Mouse (Mus musculus) adipocyte (in vitro differentiated cells): ENCODE measurements around the gene 9330182L06Rik.

Experiments used
- DNase-seq: peaks from one replicate; pipeline ENCODE4 v3.0.0-alpha.2; 2016; ENCODE audit warnings: low spot score

The 9330182L06Rik gene

DNA sequence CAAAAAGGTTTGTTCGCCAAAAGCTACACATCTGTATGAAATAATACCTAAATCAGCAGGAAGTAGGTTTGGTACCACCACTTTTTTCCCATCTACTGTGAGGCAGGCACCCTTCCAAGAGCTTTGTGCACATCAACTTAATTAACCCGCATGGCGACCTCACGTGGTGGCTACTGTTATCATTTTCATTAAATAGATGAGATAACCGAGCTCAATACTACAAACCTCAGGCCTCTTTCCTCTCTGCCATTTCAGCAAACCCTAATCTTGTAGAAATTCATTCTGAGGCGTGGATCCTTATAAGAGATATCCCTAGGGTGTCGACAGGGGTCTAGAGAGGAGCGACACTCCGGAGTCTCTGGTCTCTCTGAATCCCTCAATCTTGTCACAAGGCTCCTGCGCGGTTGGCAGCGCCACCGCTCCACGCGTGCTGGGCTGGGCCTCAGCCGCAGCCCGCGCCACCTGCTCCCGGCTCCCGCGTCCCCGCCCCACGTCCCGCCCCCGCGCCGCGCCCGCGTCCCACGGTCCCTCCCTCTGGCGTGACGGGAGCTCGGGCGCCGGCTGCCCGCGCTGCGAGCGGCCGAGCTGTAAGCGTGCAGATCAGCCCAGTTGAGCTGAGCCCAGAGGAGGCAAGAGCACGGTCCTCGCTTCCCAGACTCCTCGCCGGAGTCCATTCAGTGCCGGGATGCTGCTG is at the start of gene 9330182L06Rik:
Gene 9330182L06Rik (plus strand): TSS at position 533 of the 694 bp plus-strand sequence.
- no peak for DNase-seq

DNA sequence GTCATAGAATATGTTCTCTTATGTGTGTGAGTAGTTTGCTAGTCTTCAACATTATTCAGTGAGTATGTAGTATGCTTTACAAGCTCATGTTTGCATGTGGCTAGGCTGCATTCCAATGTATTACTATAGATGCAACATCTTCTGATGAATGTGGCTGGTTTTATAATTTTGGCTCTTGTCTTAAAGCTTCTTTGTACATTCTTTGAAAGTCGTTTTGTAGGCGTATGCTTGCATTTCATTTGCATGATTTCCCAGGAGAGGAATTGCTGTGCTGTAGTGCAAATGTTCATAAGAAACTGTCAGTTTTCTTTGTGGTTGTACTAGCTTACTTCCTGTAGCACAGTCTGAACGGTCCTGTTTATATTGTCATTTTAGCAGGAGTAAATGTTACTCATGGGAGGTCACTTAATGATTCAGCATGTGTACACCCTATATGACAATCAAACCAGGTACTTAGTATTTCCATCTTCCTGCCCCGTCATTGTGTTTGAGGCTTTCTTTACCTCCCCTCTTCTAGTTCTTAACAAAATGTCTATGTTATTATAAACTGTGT is 38.4 kb upstream of the 9330182L06Rik start:
- DNase-seq: no peak

DNA sequence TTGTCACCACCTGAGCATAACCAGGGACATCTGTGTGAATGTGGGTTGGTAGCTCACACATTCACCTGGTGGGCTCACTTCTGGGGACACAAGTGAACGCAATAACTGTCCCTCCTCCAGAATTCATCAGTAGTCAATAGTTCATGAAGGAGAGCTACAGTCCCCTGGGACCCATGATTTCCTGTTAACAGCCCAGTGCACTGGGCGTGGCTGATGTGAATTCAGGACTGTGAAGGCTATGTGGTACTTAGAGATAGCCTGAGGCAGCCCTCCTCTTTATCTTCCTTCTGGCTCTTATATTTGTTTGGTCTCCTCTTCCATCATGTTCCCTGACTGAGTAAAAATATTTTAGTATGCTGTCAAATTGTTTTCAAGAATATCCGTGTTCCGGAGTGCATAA is 1.6 kb upstream of the 9330182L06Rik start:
- no peak for DNase-seq

DNA sequence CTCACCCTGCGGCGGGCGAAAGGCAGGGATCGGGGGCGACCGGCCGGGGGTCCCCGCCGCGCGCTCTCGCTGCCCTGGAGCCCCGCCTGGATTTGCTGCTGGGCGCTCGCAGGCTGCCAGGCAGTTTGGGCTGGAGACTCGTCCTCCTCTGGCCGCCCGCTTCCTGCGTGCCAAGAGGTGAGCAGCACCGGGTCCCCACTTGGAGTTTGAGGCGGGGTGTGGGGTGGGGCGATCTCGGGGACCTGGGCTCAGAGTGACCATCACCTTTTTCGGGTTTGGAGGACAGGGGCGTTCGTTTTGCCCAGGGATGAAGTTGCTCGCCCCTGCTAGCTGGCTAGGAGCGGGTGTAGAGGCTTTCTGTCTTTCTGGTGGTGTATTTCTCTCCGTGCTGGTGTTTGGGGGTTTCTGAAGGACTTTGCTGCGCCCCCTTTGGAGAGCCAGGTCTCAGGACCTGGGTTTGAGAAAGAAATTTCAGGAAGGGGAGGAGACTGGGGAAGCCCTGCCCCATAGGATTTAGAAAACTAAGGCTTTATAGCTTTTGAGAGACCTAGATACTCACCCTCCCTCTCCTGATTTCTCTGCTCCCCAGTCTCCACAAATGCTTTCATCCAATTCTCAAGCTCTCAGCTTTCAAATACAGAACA is 484 bp downstream of the 9330182L06Rik start:
- no peak for DNase-seq

DNA sequence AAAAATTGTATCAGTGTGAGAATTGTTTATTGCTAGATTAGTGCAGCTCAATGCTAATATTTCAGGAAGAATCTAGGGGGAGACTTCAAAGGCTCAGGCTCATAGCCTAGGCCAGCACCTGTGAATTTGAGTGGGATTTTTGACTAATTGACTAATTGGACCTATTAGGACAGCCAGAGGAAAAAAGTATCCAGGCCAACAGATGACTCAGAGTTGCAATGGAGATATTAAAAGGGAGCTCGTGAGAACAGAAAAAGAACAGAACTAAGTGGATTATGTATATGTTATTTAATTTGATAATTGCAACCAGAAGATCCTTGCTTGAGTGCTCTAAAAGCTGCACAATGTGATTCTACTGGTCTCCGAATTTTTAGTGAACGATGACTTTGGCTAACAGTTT is 3.7 kb downstream of the 9330182L06Rik start:
- DNase-seq: no peak

DNA sequence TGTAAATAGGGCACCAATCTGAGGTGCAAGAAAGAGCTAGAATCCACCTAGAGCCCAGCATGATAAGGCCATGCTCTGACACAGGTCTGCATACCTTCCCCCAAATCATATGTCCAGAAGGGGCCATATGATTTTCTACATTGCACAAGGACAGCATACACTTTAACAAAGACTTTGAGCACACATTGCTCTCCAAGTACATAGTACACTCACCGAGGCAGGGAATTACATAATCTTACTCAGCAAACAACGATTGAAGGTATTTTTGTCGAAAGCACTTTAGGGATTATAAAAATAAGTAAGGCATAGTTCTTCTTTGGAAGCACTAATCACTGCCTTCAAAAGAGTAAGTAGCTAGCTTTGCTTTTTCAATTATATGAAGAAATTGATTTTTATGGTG is 7.1 kb downstream of the 9330182L06Rik start:
- DNase-seq: no peak

DNA sequence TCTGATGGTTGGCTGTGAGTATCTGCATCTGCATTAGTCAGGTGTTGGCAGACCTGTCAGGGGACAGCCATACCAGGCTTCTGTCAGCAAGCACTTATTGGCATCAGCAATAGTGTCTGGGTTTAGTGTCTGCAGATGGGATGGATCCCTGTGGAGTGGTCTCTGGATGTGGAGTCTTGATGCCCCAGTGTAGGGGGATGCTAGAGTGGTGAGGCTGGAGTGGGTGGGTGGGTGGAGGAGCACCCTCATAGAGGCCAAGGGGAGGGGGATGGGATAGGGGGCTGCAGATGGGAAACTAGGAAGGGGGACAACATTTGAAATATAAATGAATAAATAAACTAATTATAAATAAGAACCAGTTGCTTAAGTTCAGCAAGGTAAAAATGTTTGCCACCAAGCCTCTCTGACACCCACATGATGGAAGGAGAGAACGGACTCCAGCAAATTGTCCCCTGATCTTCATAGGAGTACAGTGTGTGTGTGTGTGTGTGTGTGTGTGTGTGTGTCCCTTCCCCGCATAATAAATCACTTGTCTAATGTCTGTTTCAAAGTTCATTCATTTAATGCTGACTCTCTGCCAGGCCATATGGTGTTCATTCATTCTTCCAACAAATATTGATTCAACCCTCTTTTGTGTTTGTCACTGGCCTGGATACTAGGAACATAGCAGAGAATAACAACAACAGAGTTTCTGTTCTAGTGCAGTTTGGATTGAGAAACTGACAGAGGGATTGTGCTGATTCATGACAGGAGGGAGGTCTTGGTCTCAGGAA is 30.0 kb downstream of the 9330182L06Rik start:
- DNase-seq: no peak

DNA sequence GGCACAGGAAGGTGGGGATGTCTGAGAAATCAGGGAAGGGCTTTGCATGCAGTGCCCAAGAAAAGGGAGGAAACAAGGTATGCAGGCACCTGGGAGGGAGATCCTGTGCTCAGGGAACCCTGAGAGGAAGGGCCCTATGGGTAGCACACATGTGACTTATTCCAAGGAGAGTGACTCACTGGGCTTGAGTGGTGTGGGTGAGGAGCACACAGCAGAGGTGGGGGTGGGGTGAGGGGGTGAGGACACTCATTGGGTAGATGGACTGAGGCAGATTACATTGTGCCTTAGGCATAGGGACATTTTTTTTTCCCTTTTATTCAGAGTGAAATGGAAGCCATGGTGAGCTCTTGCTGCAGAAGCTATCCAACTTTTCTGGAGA is 30.6 kb downstream of the 9330182L06Rik start:
- no peak for DNase-seq

DNA sequence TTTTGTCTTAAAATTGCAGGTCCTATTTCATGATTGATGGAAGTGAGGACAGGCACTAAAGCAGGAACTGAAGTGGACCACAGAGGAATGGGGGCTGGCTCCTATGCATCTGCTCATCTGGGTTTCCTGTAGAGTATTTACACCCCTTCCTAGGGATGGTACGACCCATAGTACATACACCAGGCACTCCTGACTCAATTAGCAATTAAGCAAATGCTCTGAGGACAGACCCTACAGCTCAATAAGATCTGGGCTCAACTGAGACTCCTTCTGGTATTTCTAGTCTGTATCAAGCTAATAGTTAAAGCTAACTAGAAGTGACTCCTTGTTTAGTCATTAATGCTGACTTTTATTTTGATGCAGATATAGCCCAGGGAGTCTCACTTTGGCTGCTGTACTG is 60.9 kb downstream of the 9330182L06Rik start:
- DNase-seq: no peak

DNA sequence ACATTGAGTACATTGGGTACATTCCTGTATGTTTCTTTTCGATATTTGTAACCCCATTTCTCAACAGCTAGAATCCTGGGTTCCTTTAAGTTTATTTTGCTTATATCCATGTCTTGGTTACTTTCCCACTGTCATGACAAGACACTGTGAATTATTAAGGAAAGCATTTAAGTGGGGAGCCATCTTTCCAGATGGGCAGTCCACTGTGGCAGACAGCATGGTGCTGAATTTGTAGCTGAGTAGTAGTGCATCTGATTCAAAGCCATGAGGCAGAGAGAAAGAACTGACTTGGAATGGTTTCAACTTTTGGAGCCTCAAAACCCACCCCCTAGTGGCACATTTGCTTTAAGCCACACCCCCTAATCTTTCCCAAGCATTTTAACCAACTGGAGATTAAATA is 61.6 kb downstream of the 9330182L06Rik start:
- no peak for DNase-seq

DNA sequence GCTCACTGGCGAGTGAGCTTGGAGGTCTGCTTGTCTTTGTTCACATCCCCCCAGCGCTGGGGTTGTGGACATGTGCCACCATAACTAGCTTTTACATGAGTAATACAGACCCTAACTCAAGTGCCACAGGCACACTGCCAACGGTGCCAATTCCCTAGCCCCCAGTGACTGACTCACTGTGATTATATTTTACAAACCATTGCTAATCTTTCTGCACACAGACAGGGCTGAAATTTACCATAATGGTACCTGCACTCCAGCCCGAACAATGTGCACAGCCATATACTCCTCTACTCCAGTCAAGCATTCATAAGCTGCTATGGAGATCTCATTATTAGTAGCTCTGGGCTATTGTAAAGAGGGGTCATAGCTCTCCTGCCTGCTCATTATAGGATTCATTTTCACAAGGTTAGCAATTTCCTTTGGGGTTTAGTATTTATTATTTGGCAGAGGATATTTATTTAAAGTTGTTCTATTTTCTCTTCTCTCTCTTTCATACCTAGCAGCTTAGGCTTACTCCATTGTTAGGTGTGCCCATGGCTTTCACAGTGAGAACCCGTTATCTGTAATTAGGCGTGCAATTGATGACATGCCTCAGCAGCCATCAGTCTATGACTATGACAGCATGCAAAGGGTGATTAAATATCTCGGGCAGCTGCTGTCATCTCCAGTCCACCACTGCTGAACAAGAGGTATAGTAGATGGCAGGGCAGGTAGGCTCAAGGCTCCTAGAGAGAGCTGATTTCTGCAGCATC is 73.0 kb downstream of the 9330182L06Rik start:
- DNase-seq: no peak

DNA sequence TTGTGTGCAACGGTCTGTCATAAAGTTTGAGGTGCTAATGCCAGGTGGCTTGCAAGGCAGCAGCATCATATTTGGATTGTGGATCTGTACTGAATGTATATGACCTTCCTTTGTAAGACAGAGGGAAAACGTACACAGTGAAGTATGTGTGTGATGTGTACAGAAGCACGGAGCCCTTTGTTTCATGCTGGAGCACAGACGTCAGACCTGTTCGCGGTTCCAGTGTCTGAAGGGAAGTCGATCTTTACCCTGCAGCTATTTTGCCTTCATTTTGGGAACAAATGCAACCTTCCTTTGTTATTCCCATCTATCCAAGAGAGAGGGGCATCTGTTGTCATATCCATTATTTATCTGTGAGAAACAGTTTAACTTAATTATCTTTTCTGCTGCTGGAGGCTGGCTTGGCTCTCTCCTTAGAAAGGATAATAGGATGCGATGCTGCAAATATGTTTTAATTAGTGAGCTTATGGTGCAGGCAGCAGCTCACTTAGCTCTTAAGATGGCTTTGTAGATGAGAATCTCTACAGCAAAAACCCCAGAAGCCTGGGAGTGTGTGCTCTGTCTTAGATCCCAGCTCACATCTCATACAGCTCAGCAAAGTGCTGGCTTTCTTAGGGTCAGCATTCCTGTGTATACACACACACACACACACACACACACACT is 73.7 kb downstream of the 9330182L06Rik start:
- no peak for DNase-seq

DNA sequence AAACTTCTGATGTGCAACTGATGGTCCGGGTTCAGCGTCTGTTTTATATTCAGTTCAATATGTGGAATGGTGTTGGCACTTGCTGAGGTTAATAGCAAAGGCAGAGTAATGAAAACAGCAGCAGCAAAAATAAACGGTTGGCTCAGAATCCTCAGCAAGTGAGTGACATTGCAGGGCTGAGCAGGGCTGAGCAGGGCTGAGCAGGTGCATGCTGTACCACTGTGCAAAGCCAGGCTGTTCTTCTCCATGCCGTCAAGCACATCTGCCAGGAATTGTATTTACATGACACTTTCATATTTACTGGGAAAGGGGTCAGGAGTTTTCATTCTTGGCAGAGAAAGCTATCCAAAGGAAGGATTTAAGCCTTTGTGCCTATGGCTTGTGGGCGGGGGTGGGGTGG is 78.7 kb downstream of the 9330182L06Rik start:
- no peak for DNase-seq

DNA sequence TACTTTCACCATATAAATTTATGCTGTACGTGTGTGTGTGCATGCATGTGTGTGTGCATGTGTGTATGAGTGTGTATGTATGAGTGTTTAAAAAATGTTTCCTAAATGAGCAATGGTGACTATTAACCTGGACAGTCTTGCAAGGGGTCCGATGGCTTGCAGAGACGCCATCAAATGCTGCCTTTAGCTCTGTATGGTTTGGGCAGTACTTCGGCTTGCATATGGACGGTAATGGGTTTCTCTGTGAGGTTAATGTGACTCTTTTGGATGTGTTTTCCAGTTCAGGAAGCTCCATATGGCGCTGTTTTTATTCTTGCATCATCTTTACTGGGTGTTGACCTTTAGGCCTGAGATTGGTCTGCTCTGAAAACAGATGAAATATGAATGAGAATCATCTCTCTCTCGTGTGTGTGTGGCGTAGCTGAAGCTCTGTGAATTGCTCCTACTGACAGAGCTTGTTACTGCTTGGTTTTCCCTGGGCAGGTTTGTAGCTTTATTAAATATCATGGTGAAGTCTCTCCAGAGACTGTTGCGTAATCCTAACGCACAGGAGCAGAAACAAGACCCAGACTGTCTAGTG is 79.2 kb downstream of the 9330182L06Rik start:
- DNase-seq: no peak

DNA sequence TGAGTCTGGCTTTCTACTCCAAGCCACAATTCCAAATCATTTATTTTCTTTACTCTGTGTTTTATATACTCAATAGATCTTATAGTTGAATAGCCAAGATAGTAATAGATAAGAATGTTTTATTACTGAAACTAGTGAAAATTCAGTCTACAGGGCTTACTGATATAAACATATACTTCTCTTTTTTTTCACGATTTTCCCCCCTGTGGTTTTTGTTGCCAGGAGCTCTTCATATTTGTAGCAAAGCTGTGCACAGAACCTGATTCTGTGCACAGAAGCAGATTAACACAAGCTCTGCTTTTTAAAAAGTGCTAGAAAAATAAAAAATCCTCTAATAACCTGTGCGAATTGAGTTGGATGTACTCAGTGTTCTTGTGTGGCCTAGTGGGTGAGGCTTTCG is 79.7 kb downstream of the 9330182L06Rik start:
- DNase-seq: no peak

DNA sequence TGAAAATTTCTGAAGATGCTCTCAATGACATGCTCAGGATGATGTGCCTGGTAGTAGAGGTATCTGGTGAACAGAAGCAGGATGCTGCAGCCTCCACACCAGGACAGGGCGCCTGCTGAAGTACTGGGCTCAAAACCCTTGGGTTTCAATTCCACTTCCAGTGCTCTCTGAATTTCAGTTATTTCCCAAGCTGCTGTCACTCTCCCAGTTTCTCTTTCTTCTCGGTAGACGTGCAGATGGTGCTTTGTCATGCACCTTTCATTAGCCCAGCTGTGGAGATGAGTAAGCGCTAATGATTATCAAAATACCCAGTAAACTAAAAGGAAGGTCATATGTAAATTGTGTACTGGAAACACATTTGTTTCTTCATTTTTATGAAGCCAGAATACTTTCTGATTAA is 80.6 kb downstream of the 9330182L06Rik start:
- no peak for DNase-seq

DNA sequence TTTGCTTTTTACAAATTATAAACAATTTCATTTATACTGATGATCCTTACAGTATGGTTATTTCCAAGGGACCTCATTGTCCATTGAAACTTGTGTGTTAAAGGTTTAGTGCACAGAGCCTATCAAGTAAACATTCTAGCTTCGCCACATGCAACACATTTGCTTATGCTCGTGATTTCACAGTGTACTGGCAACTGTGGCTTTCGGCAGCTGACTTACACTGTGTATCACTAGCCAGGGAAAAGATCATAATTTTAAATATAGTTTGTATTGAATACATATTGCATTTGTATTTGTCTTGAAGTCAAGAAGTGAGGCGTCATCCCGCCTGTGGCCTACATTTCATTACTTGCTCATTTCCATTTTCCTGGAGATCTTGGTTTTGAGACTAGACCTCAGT is 86.2 kb downstream of the 9330182L06Rik start:
- no peak for DNase-seq

DNA sequence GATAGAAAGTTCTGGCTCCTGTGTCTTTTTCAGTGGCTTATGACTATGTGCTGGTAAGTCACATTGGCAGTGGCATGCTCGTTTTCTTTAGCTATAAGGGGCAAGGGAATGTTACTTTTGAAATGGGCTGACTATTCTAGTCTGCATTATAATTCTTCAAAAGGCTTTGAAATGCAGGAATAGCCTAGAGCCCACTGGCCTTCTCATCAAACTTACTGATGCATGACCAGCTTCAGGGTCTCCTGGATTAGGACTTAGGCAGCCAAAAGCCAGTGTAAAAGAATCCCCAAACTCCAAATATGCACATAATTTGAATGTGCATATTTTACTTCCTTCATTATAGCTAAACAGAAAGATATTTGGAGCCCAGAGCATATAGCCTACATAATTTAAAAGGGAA is 86.7 kb downstream of the 9330182L06Rik start:
- DNase-seq: no peak

DNA sequence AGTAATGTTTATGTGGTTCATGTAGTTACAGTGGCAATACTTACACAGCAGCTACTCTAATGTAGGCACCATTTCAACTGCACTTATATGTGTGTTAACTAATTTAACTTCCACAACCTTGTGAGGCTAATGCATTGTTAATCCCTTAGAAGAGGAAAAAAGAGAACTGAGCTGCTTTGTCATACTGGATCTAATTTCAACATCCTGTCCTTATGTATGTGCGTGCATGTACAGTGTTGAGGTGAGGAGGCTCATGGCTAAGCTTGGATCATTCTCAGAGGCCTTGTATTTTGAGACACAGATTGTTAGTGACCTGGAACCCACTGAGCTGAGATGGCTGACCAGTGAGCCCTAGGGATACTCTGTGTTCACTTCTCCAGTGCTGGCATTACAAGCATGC is 88.3 kb downstream of the 9330182L06Rik start:
- no peak for DNase-seq

DNA sequence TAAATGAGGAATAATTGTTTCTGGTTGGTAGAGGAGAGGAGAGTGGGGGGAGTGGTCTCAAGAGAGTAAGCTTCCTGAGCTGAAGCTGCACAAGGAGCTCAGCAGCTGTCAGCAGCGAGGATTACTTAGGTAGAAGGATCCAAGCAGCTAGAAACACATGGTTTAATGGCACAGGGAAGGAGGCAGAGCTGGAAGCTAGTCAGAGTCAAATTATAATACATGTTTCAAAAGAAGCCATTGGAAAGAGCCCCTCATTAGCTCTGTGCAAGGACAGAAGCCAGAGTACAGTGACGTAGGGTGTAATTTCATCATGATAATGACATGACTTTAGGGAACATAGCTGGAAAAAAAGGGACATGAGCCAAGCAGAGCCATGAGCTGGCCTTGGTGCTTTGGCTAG is 92.2 kb downstream of the 9330182L06Rik start:
- no peak for DNase-seq

DNA sequence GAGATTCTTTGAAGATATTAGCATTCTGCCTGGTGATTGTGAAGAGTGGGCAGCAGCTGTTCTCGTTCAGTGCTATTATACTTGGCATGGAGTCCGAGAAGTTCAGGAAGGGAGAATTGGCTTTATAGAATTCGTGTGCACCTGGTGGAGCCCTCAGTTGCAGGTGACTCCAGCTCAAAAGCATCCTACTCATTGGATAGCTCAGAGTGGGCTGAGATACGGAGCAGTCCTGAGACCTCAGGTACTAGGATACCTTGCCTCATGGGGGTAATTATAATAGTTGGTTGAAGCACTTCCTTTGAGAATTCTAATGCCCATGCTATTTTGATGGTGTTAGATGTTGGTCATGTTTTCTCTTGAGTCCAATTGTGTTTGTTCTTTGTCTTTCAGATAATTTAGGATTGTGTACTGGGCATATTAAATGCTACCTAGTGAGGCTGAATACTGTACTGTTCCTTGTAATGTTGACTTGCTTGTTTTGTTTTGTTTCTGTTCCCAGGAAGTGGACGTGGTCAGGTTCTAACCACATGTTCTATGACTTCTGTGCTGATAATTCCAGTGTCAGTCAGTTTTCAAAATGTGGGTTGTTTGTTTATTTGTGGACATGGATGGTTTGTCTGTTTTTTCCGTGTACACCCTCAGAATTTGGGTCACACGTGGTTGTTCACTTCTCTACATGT is 96.2 kb downstream of the 9330182L06Rik start:
- no peak for DNase-seq
